In the genomic region with DNA sequence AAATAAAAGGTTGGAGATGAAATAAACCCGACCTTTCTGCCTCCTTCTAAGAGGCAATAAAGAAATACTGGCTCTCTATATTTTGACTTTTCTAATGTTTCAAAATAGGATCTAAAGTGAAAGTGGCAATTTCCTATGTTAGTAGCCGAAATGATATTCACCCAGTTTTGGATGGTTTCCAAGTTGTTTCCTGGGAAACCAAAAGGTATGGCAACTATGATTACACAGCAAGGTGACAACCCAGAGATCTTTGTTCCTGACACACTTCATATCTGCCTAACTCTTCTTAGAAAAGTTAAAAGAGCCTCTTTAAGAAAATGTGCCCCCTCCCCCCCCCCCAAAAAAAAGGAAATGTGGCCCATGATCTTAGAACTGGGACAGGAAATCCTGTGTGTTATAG, we compare ENCODE assay signal across 2 mouse cellular contexts.
TF ChIP-seq lines count a peak whose summit lies in the region.

No protein-coding gene starts in this region.

TF ChIP-seq in CH12.LX, 34 proteins besides CTCF, POLR2A, EP300 and RAD21 (continued from another document):
- TF ChIP-seq USF1 (IDR thresholded peaks at IDR 0.05; ENCODE audit: low read depth, low read length), result no peak
- TF ChIP-seq MAZ (IDR thresholded peaks at IDR 0.05; ENCODE audit: low read depth, low read length), result no peak
- TF ChIP-seq E2F4 (IDR thresholded peaks at IDR 0.05; ENCODE audit: insufficient replicate concordance, low read depth, low read length), result no peak

TF ChIP-seq in MEL, 35 proteins besides CTCF, POLR2A, EP300 and RAD21 (continued from another document):
- TF ChIP-seq MEF2A (IDR thresholded peaks at IDR 0.05; ENCODE audit: extremely low read depth, insufficient replicate concordance, low read depth, low read length, poor library complexity, severe bottlenecking) (no peak), CHD1 (IDR thresholded peaks at IDR 0.05; ENCODE audit: low read depth, low read length) (no peak), ZNF384 (IDR thresholded peaks at IDR 0.05; ENCODE audit: low read depth, low read length) (no peak), POLR2AphosphoS5 (IDR thresholded peaks at IDR 0.05; ENCODE audit: borderline replicate concordance, low read depth, low read length) (no peak), RCOR1 (IDR thresholded peaks at IDR 0.05; ENCODE audit: low read depth, low read length) (no peak), POLR2AphosphoS2 (IDR thresholded peaks at IDR 0.05; ENCODE audit: low read length) (no peak), CHD2 (IDR thresholded peaks at IDR 0.05; ENCODE audit: low read length) (no peak), MXI1 (IDR thresholded peaks at IDR 0.05; ENCODE audit: low read depth, low read length) (no peak), TBP (IDR thresholded peaks at IDR 0.05; ENCODE audit: low read depth, low read length) (no peak), ZC3H11A (IDR thresholded peaks at IDR 0.05; ENCODE audit: low read depth, low read length) (no peak), USF2 (IDR thresholded peaks at IDR 0.05; ENCODE audit: borderline replicate concordance in 1 of 2, insufficient read depth in 1 of 2, low read depth in 1 of 2, low read length in 2 of 2) (no peak), E2F4 (IDR thresholded peaks at IDR 0.05; ENCODE audit: borderline replicate concordance, low read depth, low read length) (no peak), NRF1 (IDR thresholded peaks at IDR 0.05; ENCODE audit: insufficient read depth, low read depth, low read length, poor library complexity, severe bottlenecking) (no peak), USF1 (IDR thresholded peaks at IDR 0.05; ENCODE audit: low read depth, low read length) (no peak), ZMIZ1 (IDR thresholded peaks at IDR 0.05; ENCODE audit: low read depth, low read length) (no peak)
